Mouse (Mus musculus) gastrocnemius, adult 2 months (tissue): Measurements from ENCODE around the gene Hoxc4. TPM values are rescaled to one million over a fixed set of nuclear protein-coding genes. Genes with fewer than 3 reads are reported as not detected.

Experiments used
- DNase-seq: peaks from one replicate; pipeline ENCODE4 v3.0.0; 2022
- H3K27ac ChIP-seq: fragments of 200-600 bp; 2 replicates; pipeline ENCODE4 v1.8.1; 2022; ENCODE audit warnings: mild to moderate bottlenecking
- H3K4me3 ChIP-seq: fragments of 200-600 bp; 2 replicates; pipeline ENCODE4 v1.8.1; 2022; ENCODE audit warnings: mild to moderate bottlenecking, moderate library complexity
- CTCF ChIP-seq: fragments of 200-600 bp; IDR thresholded peaks from 2 replicates; pipeline ENCODE4 v1.8.1; 2022; ENCODE audit warnings: antibody characterized with exemption, mild to moderate bottlenecking, moderate library complexity
- intact Hi-C: fragments of 180-260 bp; cut with DNase I; formaldehyde crosslinking; loops from one replicate; pipeline ENCODE4 v1.15.1; 2025
- total RNA-seq, 2 experiments: library from RNA; stranded (reverse); gene quantifications; 2 replicates each; pipeline ENCODE4 v1.2.3; 2021

Gene Hoxc4
- total RNA-seq, 2 experiments from 2014 or later, result 4.3 to 4.6 TPM

- H3K4me3 ChIP-seq, result peak overlapping the region; percentile 81
- peak; percentile 16 for DNase-seq
- intact Hi-C loops, result loop anchor here (2.0 kb wide), 1 partner anchor 14 kb away; the partner anchor contains the start of genes Hoxc10 and Hoxc5
- H3K27ac ChIP-seq, result peak overlapping the region; percentile 91
- no peak for TF ChIP-seq CTCF
Observed at GRCm38 (mm10) chr15:102980352-102980751, 38.4 kb upstream of the Hoxc4 start.

GRCm38 (mm10) chr15:102980912-102981311 lies 37.8 kb upstream of the Hoxc4 start:
- no peak for TF ChIP-seq CTCF
- DNase-seq, result peak; percentile 52
- H3K4me3 ChIP-seq, result peak overlapping the region; percentile 81
- H3K27ac ChIP-seq, result peak overlapping the region; percentile 91
- intact Hi-C loops, result loop anchor here (2.0 kb wide), 1 partner anchor 14 kb away; the partner anchor contains the start of genes Hoxc10 and Hoxc5

GRCm38 (mm10) chr15:102981379-102982288 lies 37.1 kb upstream of the Hoxc4 start:
- peak; percentile 81 for DNase-seq
- H3K27ac ChIP-seq, result peak overlapping the region; percentile 91
- intact Hi-C loops, result loop anchor here (2.0 kb wide), 1 partner anchor 15 kb away; the partner anchor contains the start of genes Hoxc10 and Hoxc5

GRCm38 (mm10) chr15:102983716-102984115 lies 35.0 kb upstream of the Hoxc4 start:
- DNase-seq, result peak; percentile 49

More at GRCm38 (mm10) chr15:102981379-102982288, 37.1 kb upstream of the Hoxc4 start:
- TF ChIP-seq CTCF, result no peak
- peak overlapping the region; percentile 81 for H3K4me3 ChIP-seq

GRCm38 (mm10) chr15:102984521-102984920 lies 34.2 kb upstream of the Hoxc4 start:
- intact Hi-C loops, result no loop called here

More at GRCm38 (mm10) chr15:102983716-102984115, 35.0 kb upstream of the Hoxc4 start:
- TF ChIP-seq CTCF, result no peak
- intact Hi-C loops, result no loop called here
- 0 out of 2 replicates have a peak overlapping the region, but pooled peaks have one; percentile 6 for H3K27ac ChIP-seq
- peak overlapping the region; percentile 81 for H3K4me3 ChIP-seq

GRCm38 (mm10) chr15:102984925-102985324 lies 33.8 kb upstream of the Hoxc4 start:
- peak; percentile 10 for DNase-seq
- intact Hi-C loops, result no loop called here
- Histone ChIP-seq H3K4me3 (no peak overlapping the region), H3K27ac (no peak overlapping the region)
- no peak for TF ChIP-seq CTCF

More at GRCm38 (mm10) chr15:102984521-102984920, 34.2 kb upstream of the Hoxc4 start:
- Histone ChIP-seq H3K4me3 (no peak overlapping the region), H3K27ac (no peak overlapping the region)
- peak; percentile 25 for DNase-seq
- TF ChIP-seq CTCF, result no peak

GRCm38 (mm10) chr15:102987124-102987833 lies 31.5 kb upstream of the Hoxc4 start:
- peak overlapping the region; percentile 61 for H3K27ac ChIP-seq
- intact Hi-C loops, result loop anchor here (1.0 kb wide), 1 partner anchor 178 kb away; no protein-coding TSS in a partner anchor
- TF ChIP-seq CTCF, result peak; percentile 90
- H3K4me3 ChIP-seq, result 0 out of 2 replicates have a peak overlapping the region, but pooled peaks have one; percentile 4
- peak; percentile 94 for DNase-seq

GRCm38 (mm10) chr15:102988078-102988477 lies 30.7 kb upstream of the Hoxc4 start:
- no peak overlapping the region for H3K4me3 ChIP-seq
- H3K27ac ChIP-seq, result no peak overlapping the region
- TF ChIP-seq CTCF, result no peak
- intact Hi-C loops, result loop anchor here (2.0 kb wide), 1 partner anchor 143 kb away; no protein-coding TSS in a partner anchor
- DNase-seq, result no peak

GRCm38 (mm10) chr15:102990461-102991397 lies 28.0 kb upstream of the Hoxc4 start, which contains the start of gene Hoxc8:
Gene Hoxc8 (plus strand): TSS chr15:102990607.
- DNase-seq, result no peak
- Histone ChIP-seq H3K4me3 (peak within 1 kb of the TSS; percentile 70), H3K27ac (peak within 1 kb of the TSS; percentile 48; the same call in 1 of the 2 replicates)
- no peak for TF ChIP-seq CTCF
- intact Hi-C loops, result no loop called here

GRCm38 (mm10) chr15:102991782-102992181 lies 27.0 kb upstream of the Hoxc4 start:
- TF ChIP-seq CTCF, result no peak
- DNase-seq, result no peak
- H3K27ac ChIP-seq, result no peak overlapping the region
- intact Hi-C loops, result no loop called here
- no peak overlapping the region for H3K4me3 ChIP-seq

- H3K27ac ChIP-seq, result no peak overlapping the region
- intact Hi-C loops, result no loop called here
- TF ChIP-seq CTCF, result no peak
- peak; percentile 9 for DNase-seq
- no peak overlapping the region for H3K4me3 ChIP-seq
Observed at GRCm38 (mm10) chr15:102992206-102992605, 26.5 kb upstream of the Hoxc4 start.
